In the genomic region with DNA sequence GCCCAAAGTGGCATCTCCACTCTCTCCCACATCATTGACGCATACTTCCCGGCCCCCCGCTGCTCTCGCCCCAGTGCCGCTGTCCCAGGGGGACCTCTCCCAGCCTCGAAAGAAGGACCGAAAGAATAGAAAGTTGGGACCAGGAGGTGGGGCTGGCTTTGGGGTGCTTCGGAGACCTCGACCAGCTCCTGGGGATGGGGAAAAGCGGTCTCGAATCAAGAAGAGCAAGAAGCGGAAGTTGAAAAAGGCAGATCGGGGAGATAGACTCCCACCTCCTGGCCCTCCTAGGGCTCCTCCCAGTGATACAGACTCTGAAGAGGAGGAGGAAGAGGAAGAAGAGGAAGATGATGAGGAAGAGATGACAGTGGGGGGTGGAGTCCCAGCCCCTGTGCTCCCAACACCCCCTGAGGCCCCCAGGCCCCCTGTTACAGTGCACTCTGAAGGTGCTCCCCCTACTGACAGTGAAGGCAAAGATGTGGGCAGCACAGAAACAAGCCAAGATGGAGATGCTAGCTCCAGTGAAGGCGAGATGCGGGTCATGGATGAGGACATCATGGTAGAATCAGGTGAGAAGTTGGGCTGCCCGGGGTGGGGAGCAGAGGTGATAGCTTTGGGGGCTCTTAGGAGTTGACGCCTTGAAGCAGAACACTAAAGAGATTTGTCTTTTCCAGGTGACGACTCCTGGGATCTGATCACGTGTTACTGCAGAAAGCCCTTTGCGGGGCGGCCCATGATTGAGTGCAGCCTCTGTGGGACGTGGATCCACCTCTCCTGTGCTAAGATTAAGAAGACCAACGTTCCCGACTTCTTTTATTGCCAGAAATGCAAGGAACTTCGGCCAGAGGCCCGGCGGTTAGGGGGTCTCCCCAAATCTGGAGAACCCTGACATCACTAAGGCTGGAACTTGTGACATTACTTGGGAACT, we compare ENCODE assay signal across 9 mouse cellular contexts. TPM values are rescaled to one million over a fixed set of nuclear protein-coding genes. Genes with fewer than 3 reads are reported as not detected.
DNase-seq lines count a peak whose midpoint lies in the region; ATAC-seq and TF ChIP-seq lines count a peak whose summit lies in the region.
"Had no signal": no experiment of that assay in that cellular context is flagged by ENCODE, and none has a peak within 500 bp of the region (broad histone marks: within the 10 kb centered on the region; RNA-seq: fewer than 3 reads in every experiment).

No protein-coding gene starts in this region.

- no peak for DNase-seq in kidney, adult 8-10 months
- peak; percentile 73 for DNase-seq in MEL-GATA-1-ER (ENCODE audit: extremely low read depth, low read depth)
- no peak for DNase-seq in embryonic facial prominence, embryonic 11.5 days (ENCODE audit: low spot score)
- no peak for DNase-seq in liver, embryonic 14.5 days (ENCODE audit: low read depth in 3 of 3, low spot score in 3 of 3)
- DNase-seq in layer of hippocampus, adult 11-12 months (ENCODE audit: low spot score): no peak
- DNase-seq in kidney, postnatal 14 days: no peak
- no peak for DNase-seq in right cerebral cortex, postnatal 14 days

- H3K4me2 ChIP-seq in kidney, embryonic 16.5 days (replicated peaks; ENCODE audit: low read depth, low read length): no peak overlapping the region
- no peak overlapping the region for H3K4me2 ChIP-seq in embryonic facial prominence, embryonic 11.5 days (ENCODE audit: low read depth, low read length)
- no peak overlapping the region for H3K4me2 ChIP-seq in liver, embryonic 14.5 days (ENCODE audit: low read depth)

- TF ChIP-seq CTCF in liver, embryonic 14.5 days (IDR thresholded peaks at IDR 0.05; ENCODE audit: low read depth): peak; percentile 53

- peaks cover 45% of the 10 kb centered on the region for H3K4me1 ChIP-seq in kidney, embryonic 16.5 days (ENCODE audit: insufficient read depth, low read length)
- no peaks in the 10 kb centered on the region; the same call in 1 of the 2 replicates for H3K4me1 ChIP-seq in embryonic facial prominence, embryonic 11.5 days (ENCODE audit: control insufficient read depth, insufficient read depth, low read length)
- peaks cover 16 to 29% of the 10 kb centered on the region in 2 experiments for H3K4me1 ChIP-seq in liver, embryonic 14.5 days (replicated peaks; ENCODE audit: control insufficient read depth in 2 of 2, insufficient read depth in 2 of 2, low read length in 1 of 2)

- no peak overlapping the region for H3K9ac ChIP-seq in kidney, embryonic 16.5 days (replicated peaks; ENCODE audit: low read length)
- no peak overlapping the region for H3K9ac ChIP-seq in embryonic facial prominence, embryonic 11.5 days (replicated peaks; ENCODE audit: low read length)
- H3K9ac ChIP-seq in liver, embryonic 14.5 days (replicated peaks): no peak overlapping the region
- H3K9ac ChIP-seq: midbrain, embryonic 12.5 days had no signal

- 91% methylated on average over 27 of the region's 27 CpGs for whole genome bisulfite sequencing in kidney, embryonic 16.5 days
- 92% methylated on average over 27 of the region's 27 CpGs for WGBS in embryonic facial prominence, embryonic 11.5 days
- 83% methylated on average over 27 of the region's 27 CpGs for WGBS in liver, embryonic 14.5 days (ENCODE audit: insufficient replicate concordance)

- H3K27me3 ChIP-seq in kidney, embryonic 16.5 days (ENCODE audit: insufficient read depth, low read length): no peaks in the 10 kb centered on the region
- no peaks in the 10 kb centered on the region for H3K27me3 ChIP-seq in embryonic facial prominence, embryonic 11.5 days (ENCODE audit: control insufficient read depth, insufficient read depth, low read length)
- no peaks in the 10 kb centered on the region for H3K27me3 ChIP-seq in liver, embryonic 14.5 days (ENCODE audit: control insufficient read depth, insufficient read depth, low read length)
- H3K27me3 ChIP-seq: midbrain, embryonic 12.5 days had no signal

- H3K36me3 ChIP-seq in kidney, embryonic 16.5 days (ENCODE audit: insufficient read depth, low read length): peaks cover 34% of the 10 kb centered on the region
- H3K36me3 ChIP-seq in embryonic facial prominence, embryonic 11.5 days (replicated peaks; ENCODE audit: control insufficient read depth, insufficient read depth, low read depth, low read length): peaks cover 11% of the 10 kb centered on the region
- H3K36me3 ChIP-seq in liver, embryonic 14.5 days (replicated peaks; ENCODE audit: control insufficient read depth, insufficient read depth, low read depth): peaks cover 34% of the 10 kb centered on the region

- H3K9me3 ChIP-seq in kidney, embryonic 16.5 days (ENCODE audit: low read length): no peaks in the 10 kb centered on the region
- no peaks in the 10 kb centered on the region for H3K9me3 ChIP-seq in embryonic facial prominence, embryonic 11.5 days (replicated peaks; ENCODE audit: control insufficient read depth, low read length)
- no peaks in the 10 kb centered on the region for H3K9me3 ChIP-seq in liver, embryonic 14.5 days (ENCODE audit: control insufficient read depth, low read length)
- H3K9me3 ChIP-seq: midbrain, embryonic 12.5 days had no signal

- no peak overlapping the region for H3K27ac ChIP-seq in kidney, embryonic 16.5 days (ENCODE audit: low read length)
- H3K27ac ChIP-seq in embryonic facial prominence, embryonic 11.5 days (replicated peaks; ENCODE audit: low read depth, low read length): no peak overlapping the region
- H3K27ac ChIP-seq in liver, embryonic 14.5 days: no peak overlapping the region

- peak overlapping the region; percentile 2; the same call in 1 of the 2 replicates for H3K4me3 ChIP-seq in kidney, embryonic 16.5 days (ENCODE audit: low read length)
- H3K4me3 ChIP-seq in embryonic facial prominence, embryonic 11.5 days (ENCODE audit: low read depth, low read length): 0 out of 2 replicates have a peak overlapping the region, but pooled peaks have one; percentile 3
- H3K4me3 ChIP-seq in liver, embryonic 14.5 days (ENCODE audit: insufficient read depth in 1 of 2, low read depth in 2 of 2, low read length in 2 of 2): no peak overlapping the region

- ATAC-seq in kidney, embryonic 16.5 days (ENCODE audit: low FRiP score, low TSS enrichment): no peak
- no peak for ATAC-seq in embryonic facial prominence, embryonic 11.5 days (replicated peaks; ENCODE audit: insufficient number of reproducible peaks, low FRiP score, low TSS enrichment, low read depth)
- no peak for ATAC-seq in liver, embryonic 14.5 days (ENCODE audit: insufficient read depth)

- no peak for TF ChIP-seq EP300 in liver, embryonic 14.5 days (IDR thresholded peaks at IDR 0.05; ENCODE audit: low read depth)

RNA-seq across cellular contexts. Expression of a gene that starts 1.6 kb away (rescaled TPM):
- 39.1 and 40.7 TPM in 2 replicates for polyA plus RNA-seq in kidney, embryonic 16.5 days (2015; fragmentation: Nextera tagmentation; extraction: Ambion mirVana)
- polyA plus RNA-seq in embryonic facial prominence, embryonic 11.5 days (2014; fragmentation: Nextera tagmentation; extraction: Ambion mirVana): 34.9 and 35.7 TPM in 2 replicates
- 4.2 and 4.6 TPM in 2 replicates for polyA plus RNA-seq in liver, embryonic 14.5 days (2012; rRNA removed)
- 3.4 and 4.2 TPM in 2 replicates for polyA plus RNA-seq in liver, embryonic 14.5 days (2014; fragmentation: Nextera tagmentation; extraction: Ambion mirVana)

RNA-seq across cellular contexts. Expression of a gene that starts 3.3 kb away (rescaled TPM):
- polyA plus RNA-seq in kidney, embryonic 16.5 days (2015; fragmentation: Nextera tagmentation; extraction: Ambion mirVana): 69.1 and 74.5 TPM in 2 replicates
- 57.7 and 58.0 TPM in 2 replicates for polyA plus RNA-seq in embryonic facial prominence, embryonic 11.5 days (2014; fragmentation: Nextera tagmentation; extraction: Ambion mirVana)
- 10.8 and 14.8 TPM in 2 replicates for polyA plus RNA-seq in liver, embryonic 14.5 days (2012; rRNA removed)
- 11.9 and 12.1 TPM in 2 replicates for polyA plus RNA-seq in liver, embryonic 14.5 days (2014; fragmentation: Nextera tagmentation; extraction: Ambion mirVana)

RNA-seq across cellular contexts. Expression of a gene that starts 7.9 kb away (rescaled TPM):
- polyA plus RNA-seq in kidney, embryonic 16.5 days (2015; fragmentation: Nextera tagmentation; extraction: Ambion mirVana): 437 and 481 TPM in 2 replicates
- 474 and 509 TPM in 2 replicates for polyA plus RNA-seq in embryonic facial prominence, embryonic 11.5 days (2014; fragmentation: Nextera tagmentation; extraction: Ambion mirVana)
- polyA plus RNA-seq in liver, embryonic 14.5 days (2012; rRNA removed): 134 and 140 TPM in 2 replicates
- 296 and 300 TPM in 2 replicates for polyA plus RNA-seq in liver, embryonic 14.5 days (2014; fragmentation: Nextera tagmentation; extraction: Ambion mirVana)

RNA-seq across cellular contexts. Expression of a gene that starts 16.4 kb away (rescaled TPM):
- polyA plus RNA-seq in kidney, embryonic 16.5 days (2015; fragmentation: Nextera tagmentation; extraction: Ambion mirVana): 107 and 114 TPM in 2 replicates
- 54.2 and 57.6 TPM in 2 replicates for polyA plus RNA-seq in embryonic facial prominence, embryonic 11.5 days (2014; fragmentation: Nextera tagmentation; extraction: Ambion mirVana)
- 27.8 and 40.6 TPM in 2 replicates for polyA plus RNA-seq in liver, embryonic 14.5 days (2012; rRNA removed)
- polyA plus RNA-seq in liver, embryonic 14.5 days (2014; fragmentation: Nextera tagmentation; extraction: Ambion mirVana): 84.1 and 98.1 TPM in 2 replicates

RNA-seq across cellular contexts. Expression of a gene that starts 16.5 kb away (rescaled TPM):
- polyA plus RNA-seq in kidney, embryonic 16.5 days (2015; fragmentation: Nextera tagmentation; extraction: Ambion mirVana): 124 and 128 TPM in 2 replicates
- 156 and 157 TPM in 2 replicates for polyA plus RNA-seq in embryonic facial prominence, embryonic 11.5 days (2014; fragmentation: Nextera tagmentation; extraction: Ambion mirVana)
- polyA plus RNA-seq in liver, embryonic 14.5 days (2012; rRNA removed): 44.0 and 46.1 TPM in 2 replicates
- 70.2 and 74.0 TPM in 2 replicates for polyA plus RNA-seq in liver, embryonic 14.5 days (2014; fragmentation: Nextera tagmentation; extraction: Ambion mirVana)

Comparison
In these comparisons a context has a peak if more than half of its experiments do, and no peak if none do; other contexts are left out.
1. H3K4me3 ChIP-seq: peak in kidney, embryonic 16.5 days (single experiment) and embryonic facial prominence, embryonic 11.5 days (single experiment); none in liver, embryonic 14.5 days (0 of 2).